Mouse (Mus musculus): ENCODE data around the gene Ccdc57. TPM values are rescaled to one million over a fixed set of nuclear protein-coding genes. Genes with fewer than 3 reads are reported as not detected.
A peak's percentile ranks its signal among the peaks of the same experiment; 100 is the strongest.
"Not testable (repeated sequence)": the region's sequence is repeated elsewhere in the genome, so short reads cannot be mapped to it uniquely, and the experiment has no call there.

Gene Ccdc57
- polyA plus RNA-seq, 1 experiment from 2014 or later = 7.4 TPM

DNA sequence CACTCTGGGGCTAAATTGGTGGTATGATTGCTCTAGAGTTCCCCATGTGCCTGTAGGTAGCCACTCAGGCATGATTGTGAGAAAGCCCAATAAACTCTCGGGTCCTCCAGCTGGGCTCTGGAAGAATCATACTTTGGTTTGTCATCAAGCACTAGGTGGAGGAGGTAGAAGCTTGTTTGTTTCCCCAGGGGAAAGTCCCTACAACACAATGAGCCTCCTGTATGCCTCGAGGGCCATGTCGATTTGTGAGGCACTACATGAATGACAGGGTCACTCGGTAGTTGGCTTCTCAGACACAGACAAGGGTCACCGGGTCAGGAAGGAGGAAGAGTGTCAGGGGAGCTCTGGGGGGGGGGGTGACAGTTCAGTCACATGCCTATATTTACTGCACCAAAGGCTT, 46.2 kb downstream of the Ccdc57 start:
- Histone ChIP-seq H3K4me3 (replicated peaks) (no peak overlapping the region), H3K9ac (no peak overlapping the region), H3K27me3 (no peaks in the 10 kb centered on the region), H3K4me1 (no peaks in the 10 kb centered on the region), H3K4me2 (replicated peaks) (no peak overlapping the region), H3K27ac (replicated peaks) (no peak overlapping the region), H3K9me3 (replicated peaks) (no peaks in the 10 kb centered on the region), H3K36me3 (peaks cover 48% of the 10 kb centered on the region)
- 45% methylated on average over 5 of the region's 5 CpGs for WGBS
- ATAC-seq (ENCODE audit: insufficient number of reproducible peaks, low FRiP score, low TSS enrichment, low read depth) = no peak

DNA sequence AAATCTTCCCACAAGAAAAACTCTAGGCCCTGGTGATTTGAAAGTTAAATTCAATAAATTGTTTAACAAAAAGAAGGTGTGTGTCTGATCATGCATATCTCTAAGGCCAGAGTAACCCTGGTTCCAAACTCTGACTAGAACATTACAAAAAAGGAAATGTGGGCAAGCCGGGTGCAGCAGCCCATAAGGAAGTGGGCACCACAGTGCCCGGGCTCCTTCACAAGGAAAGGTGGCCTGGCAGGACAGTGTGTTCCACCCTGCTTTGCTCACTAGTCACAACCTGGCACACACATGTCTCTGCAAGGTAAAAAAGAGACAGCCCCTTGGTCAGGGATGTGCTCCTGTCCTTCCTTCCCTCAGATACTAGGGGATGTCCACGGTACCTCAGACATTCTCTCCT, 49.1 kb downstream of the Ccdc57 start:
- no peak overlapping the region for H3K4me2 ChIP-seq (replicated peaks)
- no peak for ATAC-seq (ENCODE audit: insufficient number of reproducible peaks, low FRiP score, low TSS enrichment, low read depth)
- H3K27me3 ChIP-seq = no peaks in the 10 kb centered on the region
- H3K4me1 ChIP-seq = no peaks in the 10 kb centered on the region
- H3K4me3 ChIP-seq (replicated peaks) = no peak overlapping the region
- WGBS = 91% methylated on average over 3 of the region's 3 CpGs
- H3K9me3 ChIP-seq (replicated peaks) = no peaks in the 10 kb centered on the region
- peaks cover 55% of the 10 kb centered on the region for H3K36me3 ChIP-seq
- H3K9ac ChIP-seq = no peak overlapping the region
- H3K27ac ChIP-seq (replicated peaks) = no peak overlapping the region

DNA sequence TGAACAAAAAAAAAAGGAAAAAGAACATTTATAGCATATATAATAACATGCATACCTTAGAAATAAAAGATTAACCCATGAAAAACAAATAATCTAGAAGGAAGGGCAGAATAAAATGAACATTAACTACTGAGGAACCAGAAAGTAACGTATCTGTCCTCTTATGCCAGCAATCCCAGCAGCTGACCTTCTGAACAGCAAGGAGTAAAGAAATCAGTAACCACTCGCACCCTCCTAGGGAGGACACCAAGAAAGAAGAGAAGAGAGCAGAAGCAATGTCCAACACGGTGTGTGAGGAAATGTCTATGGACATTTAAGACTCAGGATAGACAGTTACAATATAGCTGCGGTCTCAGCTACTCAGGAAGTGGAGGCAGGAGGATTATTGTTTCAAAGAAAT, 49.7 kb downstream of the Ccdc57 start:
- WGBS = 88% methylated on average over 4 of the region's 4 CpGs
- H3K4me3 ChIP-seq (replicated peaks) = no peak overlapping the region
- H3K4me1 ChIP-seq = no peaks in the 10 kb centered on the region
- peaks cover 52% of the 10 kb centered on the region for H3K36me3 ChIP-seq
- H3K9me3 ChIP-seq (replicated peaks) = no peaks in the 10 kb centered on the region
- ATAC-seq (ENCODE audit: insufficient number of reproducible peaks, low FRiP score, low TSS enrichment, low read depth) = no peak
- H3K9ac ChIP-seq = no peak overlapping the region
- no peaks in the 10 kb centered on the region for H3K27me3 ChIP-seq
- H3K4me2 ChIP-seq (replicated peaks) = no peak overlapping the region
- no peak overlapping the region for H3K27ac ChIP-seq (replicated peaks)

DNA sequence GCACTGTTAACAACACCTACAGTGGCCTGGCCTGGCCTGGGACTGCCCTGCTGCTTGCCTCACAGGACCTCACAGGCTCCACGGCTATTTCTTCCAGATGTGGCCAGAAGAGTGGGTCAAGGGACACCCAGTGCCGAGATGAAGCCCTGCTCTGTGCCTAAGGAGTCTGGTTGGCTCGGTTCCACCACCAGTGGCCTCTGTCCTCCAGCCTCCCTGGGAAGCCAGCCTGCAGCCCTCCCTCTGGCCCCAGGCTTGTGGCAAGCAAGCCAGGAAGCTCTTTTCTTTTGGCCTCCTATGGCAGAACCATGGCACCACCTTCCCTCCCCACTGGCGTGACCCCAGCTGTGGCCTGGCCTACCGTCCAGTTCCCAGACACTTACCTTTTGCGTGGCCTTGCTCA, 59.5 kb downstream of the Ccdc57 start:
- ATAC-seq (ENCODE audit: insufficient number of reproducible peaks, low FRiP score, low TSS enrichment, low read depth) = no peak
- Histone ChIP-seq H3K36me3 (peaks cover 5% of the 10 kb centered on the region; the same call in 1 of the 2 replicates), H3K4me3 (replicated peaks) (no peak overlapping the region), H3K9me3 (replicated peaks) (no peaks in the 10 kb centered on the region), H3K27me3 (no peaks in the 10 kb centered on the region), H3K4me2 (replicated peaks) (no peak overlapping the region), H3K27ac (replicated peaks) (no peak overlapping the region), H3K4me1 (no peaks in the 10 kb centered on the region), H3K9ac (no peak overlapping the region)
- 56% methylated on average over 6 of the region's 6 CpGs for WGBS

DNA sequence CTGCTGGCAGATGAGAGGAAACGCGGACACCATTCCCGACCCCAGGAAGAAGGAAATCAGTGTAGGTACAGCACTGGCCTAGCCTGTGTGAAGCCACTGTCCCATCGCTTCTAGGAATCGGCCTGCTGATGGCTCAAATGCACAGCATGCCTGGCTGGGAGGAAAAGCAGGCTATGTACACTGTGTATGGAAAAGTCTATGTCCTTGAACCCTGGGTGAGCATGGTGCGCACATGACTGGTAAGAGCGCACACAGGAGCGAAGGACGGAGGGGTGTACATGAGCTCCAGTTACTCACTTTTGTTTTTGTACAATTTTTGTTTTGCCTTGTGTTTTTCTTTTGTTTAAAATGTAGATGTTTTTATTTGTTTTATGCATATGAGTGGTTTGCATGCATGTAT, 61.2 kb downstream of the Ccdc57 start:
- 90% methylated on average over 9 of the region's 9 CpGs for WGBS
- no peak for ATAC-seq (ENCODE audit: insufficient number of reproducible peaks, low FRiP score, low TSS enrichment, low read depth)
- no peaks in the 10 kb centered on the region for H3K4me1 ChIP-seq
- H3K9ac ChIP-seq = no peak overlapping the region
- no peak overlapping the region for H3K4me2 ChIP-seq (replicated peaks)
- no peaks in the 10 kb centered on the region for H3K36me3 ChIP-seq
- no peak overlapping the region for H3K4me3 ChIP-seq (replicated peaks)
- H3K9me3 ChIP-seq (replicated peaks) = no peaks in the 10 kb centered on the region
- H3K27me3 ChIP-seq = no peaks in the 10 kb centered on the region
- H3K27ac ChIP-seq (replicated peaks) = no peak overlapping the region

DNA sequence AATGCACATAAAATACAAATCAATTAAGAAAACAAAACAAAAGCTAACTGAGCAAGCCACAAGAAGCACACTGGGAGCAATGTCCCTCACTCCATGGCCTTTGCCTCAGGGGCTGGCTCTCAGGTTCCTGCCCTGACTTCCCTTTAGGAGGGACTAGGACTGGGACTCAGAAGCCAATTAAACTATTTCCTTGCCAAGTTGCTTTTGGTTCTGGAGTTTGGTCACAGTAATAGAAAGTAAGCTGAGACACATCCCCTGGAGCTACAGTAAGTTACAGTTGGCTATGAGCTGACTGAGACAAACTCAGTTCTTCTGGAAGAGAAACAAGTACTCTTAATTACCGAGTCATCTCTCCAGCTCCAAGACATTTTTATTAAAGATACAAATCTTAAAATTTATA, 66.9 kb downstream of the Ccdc57 start:
- WGBS = 68% methylated on average over 1 of the region's 1 CpGs

DNA sequence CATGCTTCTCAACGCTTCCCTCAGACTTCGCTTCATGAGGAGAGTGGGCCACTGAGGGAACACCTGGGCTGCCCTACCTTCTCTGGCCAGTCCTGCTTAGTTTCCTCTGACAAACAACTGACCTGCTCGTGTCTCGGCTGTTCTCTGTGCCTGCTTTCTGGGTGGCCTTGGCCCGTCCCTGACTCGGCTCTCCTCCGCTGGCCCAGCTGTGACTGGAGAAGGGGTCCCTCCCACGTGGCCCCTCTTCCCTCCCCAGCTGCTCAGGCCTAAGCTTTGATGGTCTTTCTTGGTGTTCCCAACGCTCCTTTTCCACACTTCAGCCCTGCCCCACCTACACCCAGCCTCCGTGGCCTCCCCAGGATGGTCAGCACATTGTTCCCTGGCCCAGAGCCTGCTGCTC, 69.9 kb downstream of the Ccdc57 start:
- no peak overlapping the region for H3K4me3 ChIP-seq (replicated peaks)
- H3K27me3 ChIP-seq = no peaks in the 10 kb centered on the region
- H3K9ac ChIP-seq = no peak overlapping the region
- H3K27ac ChIP-seq (replicated peaks) = no peak overlapping the region
- H3K4me2 ChIP-seq (replicated peaks) = no peak overlapping the region
- H3K9me3 ChIP-seq (replicated peaks) = no peaks in the 10 kb centered on the region
- ATAC-seq (ENCODE audit: insufficient number of reproducible peaks, low FRiP score, low TSS enrichment, low read depth) = no peak
- peaks cover 27% of the 10 kb centered on the region; the same call in 1 of the 2 replicates for H3K36me3 ChIP-seq
- WGBS = 81% methylated on average over 10 of the region's 10 CpGs
- no peaks in the 10 kb centered on the region for H3K4me1 ChIP-seq

More for the DNA sequence above, 66.9 kb downstream of the Ccdc57 start:
- H3K9ac ChIP-seq = no peak overlapping the region
- 0 out of 2 replicates have a peak, but pooled peaks cover 7% of the 10 kb centered on the region for H3K36me3 ChIP-seq
- no peak overlapping the region for H3K4me3 ChIP-seq (replicated peaks)
- H3K9me3 ChIP-seq (replicated peaks) = no peaks in the 10 kb centered on the region
- H3K4me2 ChIP-seq (replicated peaks) = no peak overlapping the region
- H3K4me1 ChIP-seq = no peaks in the 10 kb centered on the region
- H3K27me3 ChIP-seq = no peaks in the 10 kb centered on the region
- ATAC-seq (ENCODE audit: insufficient number of reproducible peaks, low FRiP score, low TSS enrichment, low read depth) = no peak
- no peak overlapping the region for H3K27ac ChIP-seq (replicated peaks)

DNA sequence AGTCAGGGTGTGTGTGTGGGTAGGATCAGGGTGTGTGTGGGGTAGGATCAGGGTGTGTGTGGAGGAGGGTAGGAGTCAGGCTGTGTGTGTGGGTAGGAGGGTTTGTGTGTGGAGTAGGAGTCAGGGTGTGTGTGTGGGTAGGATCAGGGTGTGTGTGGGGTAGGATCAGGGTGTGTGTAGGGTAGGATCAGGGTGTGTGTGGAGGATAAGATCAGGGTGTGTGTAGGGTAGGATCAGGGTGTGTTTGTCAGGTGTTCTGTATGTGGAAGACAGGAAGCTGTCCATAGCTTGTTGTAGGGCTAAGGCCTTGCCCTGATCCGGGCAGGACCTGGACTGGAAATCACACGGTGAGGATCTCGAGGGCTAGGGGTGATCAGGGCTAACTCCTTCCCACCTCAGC, 76.7 kb downstream of the Ccdc57 start:
- not testable (repeated sequence) for H3K4me3 ChIP-seq (replicated peaks); H3K9ac ChIP-seq; ATAC-seq (ENCODE audit: insufficient number of reproducible peaks, low FRiP score, low TSS enrichment, low read depth); H3K4me2 ChIP-seq (replicated peaks); H3K27me3 ChIP-seq; H3K27ac ChIP-seq (replicated peaks); H3K9me3 ChIP-seq (replicated peaks)
- peaks cover 13% of the 10 kb centered on the region for H3K4me1 ChIP-seq
- peaks cover 30% of the 10 kb centered on the region; the same call in 1 of the 2 replicates for H3K36me3 ChIP-seq
- 92% methylated on average over 3 of the region's 3 CpGs for WGBS

DNA sequence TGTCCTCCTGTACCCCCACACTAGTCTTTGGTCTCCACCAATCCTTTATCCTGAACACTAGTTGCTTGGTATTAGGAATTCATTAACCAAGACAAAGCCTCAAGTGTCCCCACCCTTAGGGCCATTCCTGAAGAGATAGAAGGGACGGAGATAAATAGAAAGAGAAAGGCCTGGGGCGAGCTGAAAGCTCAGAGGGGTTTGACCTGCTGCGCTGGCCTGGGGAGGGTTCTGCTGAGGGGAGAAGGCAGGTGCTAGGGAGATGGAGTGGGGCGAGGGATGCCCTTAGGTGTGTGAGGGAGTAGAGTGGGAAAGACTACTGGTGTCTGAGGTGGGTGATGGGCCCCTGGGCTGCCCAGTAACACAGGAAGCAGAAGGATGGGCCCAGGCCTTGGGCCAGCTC, 78.9 kb downstream of the Ccdc57 start:
- H3K36me3 ChIP-seq = peaks cover 15% of the 10 kb centered on the region; the same call in 1 of the 2 replicates
- no peak overlapping the region for H3K4me3 ChIP-seq (replicated peaks)
- peak overlapping the region; percentile 40; the same call in 1 of the 2 replicates for H3K27ac ChIP-seq (replicated peaks)
- no peaks in the 10 kb centered on the region for H3K9me3 ChIP-seq (replicated peaks)
- H3K4me1 ChIP-seq = peaks cover 13% of the 10 kb centered on the region
- no peaks in the 10 kb centered on the region for H3K27me3 ChIP-seq
- ATAC-seq (ENCODE audit: insufficient number of reproducible peaks, low FRiP score, low TSS enrichment, low read depth) = no peak
- no peak overlapping the region for H3K9ac ChIP-seq
- WGBS = 63% methylated on average over 4 of the region's 4 CpGs
- no peak overlapping the region for H3K4me2 ChIP-seq (replicated peaks)

DNA sequence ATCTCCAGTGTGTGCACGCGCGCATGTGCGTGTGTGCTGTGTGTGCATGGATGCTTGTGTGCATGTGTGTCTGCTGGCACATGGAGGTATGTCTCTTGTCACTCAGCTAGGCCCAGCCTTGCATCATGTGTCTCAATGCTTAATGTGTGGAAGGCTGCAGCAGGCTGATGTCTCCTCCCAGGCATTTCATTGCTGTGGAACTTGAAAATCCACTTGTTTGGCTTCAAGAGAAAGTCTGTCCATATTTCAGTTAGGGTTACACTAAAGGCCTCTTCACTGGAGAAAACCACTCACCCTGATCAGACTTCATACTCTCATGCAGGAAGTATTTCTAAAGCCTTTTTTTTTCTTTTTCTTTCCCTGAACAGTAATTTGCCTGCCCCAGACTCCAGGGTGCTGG, 79.5 kb downstream of the Ccdc57 start:
- peak overlapping the region; percentile 60 for H3K27ac ChIP-seq (replicated peaks)
- no peak overlapping the region for H3K9ac ChIP-seq
- peaks cover 13% of the 10 kb centered on the region for H3K4me1 ChIP-seq
- no peaks in the 10 kb centered on the region for H3K27me3 ChIP-seq
- no peak for ATAC-seq (ENCODE audit: insufficient number of reproducible peaks, low FRiP score, low TSS enrichment, low read depth)
- H3K4me3 ChIP-seq (replicated peaks) = no peak overlapping the region
- WGBS = 91% methylated on average over 4 of the region's 4 CpGs
- H3K36me3 ChIP-seq = peaks cover 10% of the 10 kb centered on the region; the same call in 1 of the 2 replicates
- H3K4me2 ChIP-seq (replicated peaks) = no peak overlapping the region
- H3K9me3 ChIP-seq (replicated peaks) = no peaks in the 10 kb centered on the region

DNA sequence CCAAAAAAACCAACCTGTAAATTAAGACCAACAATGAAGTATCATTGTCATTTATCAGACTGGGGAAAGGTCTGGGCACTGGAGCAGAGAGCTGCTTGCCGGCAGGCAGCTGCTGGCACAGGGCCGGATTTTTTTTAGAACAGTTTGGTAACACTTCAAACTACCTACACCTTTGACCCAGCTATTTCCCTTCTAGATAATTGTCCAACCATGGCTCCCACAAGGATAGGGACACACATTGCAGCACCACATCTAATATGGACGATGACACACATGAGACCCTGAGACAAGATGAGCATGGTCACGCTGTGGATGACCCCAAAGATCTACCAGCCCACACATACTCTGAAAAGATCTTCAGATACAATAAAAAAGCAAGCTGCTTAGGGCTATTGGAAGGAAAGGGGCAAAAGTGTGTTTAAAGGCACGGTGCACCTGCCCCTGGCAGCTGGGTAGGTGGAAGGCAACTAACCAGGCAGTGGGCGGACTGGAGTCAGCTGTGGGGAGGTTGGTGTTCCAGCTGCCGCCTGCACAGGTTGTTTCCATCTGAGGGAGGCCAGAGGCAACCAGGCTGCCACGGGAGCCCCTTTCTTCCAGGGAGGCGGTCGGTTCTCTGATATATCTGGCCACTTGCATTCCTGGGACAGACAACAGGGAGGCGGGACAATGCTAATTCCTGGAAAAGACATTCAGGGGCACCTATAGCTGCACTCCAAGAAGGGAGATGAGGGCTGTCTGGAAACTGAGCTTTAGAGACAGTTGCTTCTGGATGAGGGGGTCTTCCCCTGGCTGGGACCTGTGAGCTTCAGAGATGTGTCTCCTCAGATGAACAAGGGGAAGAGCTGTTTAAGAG, 80.4 kb downstream of the Ccdc57 start:
- Histone ChIP-seq H3K27me3 (no peaks in the 10 kb centered on the region), H3K4me1 (peaks cover 13% of the 10 kb centered on the region), H3K9me3 (replicated peaks) (no peaks in the 10 kb centered on the region), H3K36me3 (peaks cover 10% of the 10 kb centered on the region; the same call in 1 of the 2 replicates), H3K9ac (no peak overlapping the region), H3K4me3 (replicated peaks) (no peak overlapping the region), H3K4me2 (replicated peaks) (no peak overlapping the region), H3K27ac (replicated peaks) (peak overlapping the region; percentile 60)
- 59% methylated on average over 11 of the region's 11 CpGs for WGBS
- no peak for ATAC-seq (ENCODE audit: insufficient number of reproducible peaks, low FRiP score, low TSS enrichment, low read depth)

DNA sequence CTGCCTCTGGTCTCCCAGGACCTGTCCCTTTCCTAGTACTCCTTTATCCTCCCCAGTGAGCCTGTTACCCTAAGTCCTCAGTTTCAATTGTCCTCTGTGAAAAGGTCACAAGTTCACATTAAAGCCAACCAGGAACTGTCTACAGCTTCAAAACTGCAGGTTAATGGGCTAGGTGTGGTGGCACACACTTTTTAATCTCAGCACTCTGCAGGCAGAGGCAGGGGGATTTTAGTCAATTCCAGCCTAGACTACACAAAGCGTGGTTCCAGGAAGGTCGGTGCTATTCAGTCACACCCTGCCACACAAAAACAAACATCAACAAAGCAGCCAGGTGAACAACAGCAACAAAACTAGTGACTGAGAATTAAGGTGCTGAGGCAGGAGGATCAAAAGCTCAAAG, 81.1 kb downstream of the Ccdc57 start:
- Histone ChIP-seq H3K9me3 (replicated peaks) (no peaks in the 10 kb centered on the region), H3K9ac (no peak overlapping the region), H3K27ac (replicated peaks) (0 out of 2 replicates have a peak overlapping the region, but pooled peaks have one; percentile 17), H3K4me3 (replicated peaks) (no peak overlapping the region), H3K27me3 (no peaks in the 10 kb centered on the region), H3K4me1 (peaks cover 13% of the 10 kb centered on the region), H3K4me2 (replicated peaks) (no peak overlapping the region), H3K36me3 (peaks cover 10% of the 10 kb centered on the region; the same call in 1 of the 2 replicates)
- ATAC-seq (ENCODE audit: insufficient number of reproducible peaks, low FRiP score, low TSS enrichment, low read depth) = no peak
- WGBS = 71% methylated on average over 2 of the region's 2 CpGs
